Comparison of ENCODE assay signal across 22 mouse cellular contexts in the genomic region with DNA sequence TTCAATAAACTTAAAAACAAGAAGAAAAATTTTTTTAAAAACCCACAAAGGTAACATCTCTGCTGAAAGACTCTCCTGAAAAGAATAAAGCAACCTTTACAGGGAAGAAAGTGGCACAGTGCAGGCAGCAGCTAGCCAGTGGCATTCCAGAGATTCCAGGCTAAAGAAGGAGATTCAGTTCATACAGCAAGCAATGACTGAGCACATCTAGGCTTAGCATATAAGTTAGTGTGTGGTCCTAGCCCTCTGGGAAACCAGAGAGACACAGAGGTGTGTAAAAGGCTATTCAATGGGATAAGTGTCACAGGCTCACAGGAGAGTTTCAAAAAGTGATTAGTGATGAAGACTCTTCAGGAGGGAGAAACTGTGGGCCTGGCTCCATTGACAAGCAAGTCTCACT.
DNase-seq lines count a peak whose midpoint lies in the region; ATAC-seq and TF ChIP-seq lines count a peak whose summit lies in the region.
"Had no signal": no experiment of that assay in that cellular context is flagged by ENCODE, and none has a peak within 500 bp of the region (broad histone marks: within the 10 kb centered on the region; RNA-seq: fewer than 3 reads in every experiment).

No protein-coding gene starts in this region.

- TF ChIP-seq CTCF in midbrain, postnatal 0 days (IDR thresholded peaks at IDR 0.05), result no peak

- H3K36me3 ChIP-seq in forebrain, embryonic 10.5 days (replicated peaks), result no peaks in the 10 kb centered on the region
- no peaks in the 10 kb centered on the region for H3K36me3 ChIP-seq in forebrain, embryonic 12.5 days (replicated peaks)
- no peaks in the 10 kb centered on the region for H3K36me3 ChIP-seq in midbrain, embryonic 11.5 days (ENCODE audit: control insufficient read depth, insufficient read depth, low read length)
- H3K36me3 ChIP-seq in midbrain, postnatal 0 days (ENCODE audit: insufficient read depth, low read length), result no peaks in the 10 kb centered on the region
- H3K36me3 ChIP-seq in embryonic facial prominence, embryonic 11.5 days (replicated peaks; ENCODE audit: control insufficient read depth, insufficient read depth, low read depth, low read length), result no peaks in the 10 kb centered on the region
- H3K36me3 ChIP-seq in kidney, embryonic 14.5 days (ENCODE audit: control insufficient read depth, insufficient read depth, low read length), result no peaks in the 10 kb centered on the region
- H3K36me3 ChIP-seq: embryonic facial prominence, embryonic 12.5 days; heart, embryonic 13.5 days; liver, embryonic 15.5 days; neural tube, embryonic 13.5 days had no signal

- peaks cover 19% of the 10 kb centered on the region for H3K4me1 ChIP-seq in forebrain, embryonic 10.5 days
- H3K4me1 ChIP-seq in forebrain, embryonic 12.5 days, result peaks cover 7% of the 10 kb centered on the region; the same call in 1 of the 2 replicates
- peaks cover 5% of the 10 kb centered on the region; the same call in 1 of the 2 replicates for H3K4me1 ChIP-seq in midbrain, embryonic 11.5 days (ENCODE audit: control insufficient read depth, insufficient read depth, low read length)
- H3K4me1 ChIP-seq in midbrain, postnatal 0 days (ENCODE audit: insufficient read depth, low read length), result no peaks in the 10 kb centered on the region
- no peaks in the 10 kb centered on the region for H3K4me1 ChIP-seq in embryonic facial prominence, embryonic 11.5 days (ENCODE audit: control insufficient read depth, insufficient read depth, low read length)
- no peaks in the 10 kb centered on the region for H3K4me1 ChIP-seq in kidney, embryonic 14.5 days (ENCODE audit: control insufficient read depth, insufficient read depth, low read length)
- H3K4me1 ChIP-seq: liver, embryonic 15.5 days; neural tube, embryonic 13.5 days had no signal

- H3K4me3 ChIP-seq in forebrain, embryonic 10.5 days, result no peak overlapping the region
- no peak overlapping the region for H3K4me3 ChIP-seq in forebrain, embryonic 12.5 days (replicated peaks)
- H3K4me3 ChIP-seq in midbrain, embryonic 11.5 days (ENCODE audit: low read depth, low read length), result no peak overlapping the region
- H3K4me3 ChIP-seq in midbrain, postnatal 0 days (ENCODE audit: low read depth, low read length), result no peak overlapping the region
- H3K4me3 ChIP-seq in embryonic facial prominence, embryonic 11.5 days (ENCODE audit: low read depth, low read length), result no peak overlapping the region
- H3K4me3 ChIP-seq in kidney, embryonic 14.5 days (ENCODE audit: low read length), result no peak overlapping the region
- H3K4me3 ChIP-seq: embryonic facial prominence, embryonic 12.5 days; heart, embryonic 13.5 days; liver, embryonic 15.5 days; neural tube, embryonic 13.5 days had no signal

- H3K27ac ChIP-seq in forebrain, embryonic 10.5 days, result peak overlapping the region; percentile 63; the same call in 1 of the 2 replicates
- H3K27ac ChIP-seq in forebrain, embryonic 12.5 days, result no peak overlapping the region
- no peak overlapping the region for H3K27ac ChIP-seq in midbrain, embryonic 11.5 days (ENCODE audit: low read depth, low read length)
- no peak overlapping the region for H3K27ac ChIP-seq in midbrain, postnatal 0 days (ENCODE audit: low read depth, low read length)
- H3K27ac ChIP-seq in embryonic facial prominence, embryonic 11.5 days (replicated peaks; ENCODE audit: low read depth, low read length), result no peak overlapping the region
- H3K27ac ChIP-seq in kidney, embryonic 14.5 days (ENCODE audit: low read depth, low read length), result no peak overlapping the region
- H3K27ac ChIP-seq: embryonic facial prominence, embryonic 12.5 days; heart, embryonic 13.5 days; kidney, postnatal 0 days; liver, embryonic 15.5 days; neural tube, embryonic 13.5 days had no signal

- no peak overlapping the region for H3K9ac ChIP-seq in forebrain, embryonic 12.5 days
- no peak overlapping the region for H3K9ac ChIP-seq in midbrain, embryonic 11.5 days (ENCODE audit: low read length)
- H3K9ac ChIP-seq in midbrain, postnatal 0 days (replicated peaks; ENCODE audit: low read length, poor library complexity, severe bottlenecking), result no peak overlapping the region
- no peak overlapping the region for H3K9ac ChIP-seq in embryonic facial prominence, embryonic 11.5 days (replicated peaks; ENCODE audit: low read length)
- no peak overlapping the region for H3K9ac ChIP-seq in kidney, embryonic 14.5 days (ENCODE audit: low read depth, low read length)
- H3K9ac ChIP-seq: embryonic facial prominence, embryonic 12.5 days; heart, embryonic 13.5 days; liver, embryonic 15.5 days; neural tube, embryonic 13.5 days had no signal

- ATAC-seq in forebrain, embryonic 12.5 days (ENCODE audit: low FRiP score), result no peak
- peak; percentile 57 for ATAC-seq in midbrain, embryonic 11.5 days (ENCODE audit: low FRiP score)
- ATAC-seq in midbrain, postnatal 0 days (ENCODE audit: low FRiP score), result no peak
- no peak for ATAC-seq in embryonic facial prominence, embryonic 11.5 days (replicated peaks; ENCODE audit: insufficient number of reproducible peaks, low FRiP score, low TSS enrichment, low read depth)
- no peak for ATAC-seq in kidney, embryonic 14.5 days (ENCODE audit: low FRiP score, low TSS enrichment)
- ATAC-seq: CD4-positive, CD25-positive, alpha-beta regulatory T cell, adult 4 months; hindbrain, embryonic 16.5 days had no signal

- no peak overlapping the region for H3K4me2 ChIP-seq in forebrain, embryonic 12.5 days
- H3K4me2 ChIP-seq in midbrain, embryonic 11.5 days, result no peak overlapping the region
- H3K4me2 ChIP-seq in midbrain, postnatal 0 days (ENCODE audit: low read depth, low read length, poor library complexity, severe bottlenecking), result no peak overlapping the region
- H3K4me2 ChIP-seq in embryonic facial prominence, embryonic 11.5 days (ENCODE audit: low read depth, low read length), result no peak overlapping the region
- H3K4me2 ChIP-seq in kidney, embryonic 14.5 days (replicated peaks; ENCODE audit: low read depth, low read length), result no peak overlapping the region
- H3K4me2 ChIP-seq: embryonic facial prominence, embryonic 12.5 days; heart, embryonic 13.5 days; liver, embryonic 15.5 days; neural tube, embryonic 13.5 days had no signal

- peak; percentile 20 for DNase-seq in forebrain, embryonic 10.5 days (ENCODE audit: extremely low spot score, low spot score)
- DNase-seq in midbrain, embryonic 11.5 days (ENCODE audit: low spot score, missing footprints), result no peak
- DNase-seq in midbrain, postnatal 0 days (ENCODE audit: low spot score), result no peak
- peak; percentile 48 for DNase-seq in embryonic facial prominence, embryonic 11.5 days (ENCODE audit: low spot score)
- no peak for DNase-seq in liver
- DNase-seq in adrenal gland, adult 18-20 months (ENCODE audit: low spot score in 2 of 2), result no peak
- DNase-seq: adrenal gland, postnatal 14 days; cerebellum, adult 11 months; cerebellum, postnatal 10 days; heart, postnatal 36 days; kidney, adult 11 months; layer of hippocampus, postnatal 36 days; lung, postnatal 10 days had no signal

- no peaks in the 10 kb centered on the region for H3K27me3 ChIP-seq in forebrain, embryonic 10.5 days (ENCODE audit: poor library complexity, severe bottlenecking)
- no peaks in the 10 kb centered on the region for H3K27me3 ChIP-seq in forebrain, embryonic 12.5 days
- H3K27me3 ChIP-seq in midbrain, embryonic 11.5 days (ENCODE audit: control insufficient read depth, insufficient read depth, low read length), result no peaks in the 10 kb centered on the region
- no peaks in the 10 kb centered on the region for H3K27me3 ChIP-seq in midbrain, postnatal 0 days (ENCODE audit: insufficient read depth, low read length)
- no peaks in the 10 kb centered on the region for H3K27me3 ChIP-seq in embryonic facial prominence, embryonic 11.5 days (ENCODE audit: control insufficient read depth, insufficient read depth, low read length)
- no peaks in the 10 kb centered on the region for H3K27me3 ChIP-seq in kidney, embryonic 14.5 days (ENCODE audit: control insufficient read depth, insufficient read depth, low read length)
- H3K27me3 ChIP-seq: embryonic facial prominence, embryonic 12.5 days; heart, embryonic 13.5 days; liver, embryonic 15.5 days; neural tube, embryonic 13.5 days had no signal

- H3K9me3 ChIP-seq in forebrain, embryonic 10.5 days, result no peaks in the 10 kb centered on the region
- H3K9me3 ChIP-seq in forebrain, embryonic 12.5 days, result no peaks in the 10 kb centered on the region
- H3K9me3 ChIP-seq in midbrain, embryonic 11.5 days (ENCODE audit: control insufficient read depth, low read length), result no peaks in the 10 kb centered on the region
- no peaks in the 10 kb centered on the region for H3K9me3 ChIP-seq in midbrain, postnatal 0 days (ENCODE audit: low read length)
- no peaks in the 10 kb centered on the region for H3K9me3 ChIP-seq in embryonic facial prominence, embryonic 11.5 days (replicated peaks; ENCODE audit: control insufficient read depth, low read length)
- H3K9me3 ChIP-seq in kidney, embryonic 14.5 days (ENCODE audit: control insufficient read depth, low read length), result no peaks in the 10 kb centered on the region
- H3K9me3 ChIP-seq: embryonic facial prominence, embryonic 12.5 days; heart, embryonic 13.5 days; liver, embryonic 15.5 days; neural tube, embryonic 13.5 days had no signal

Comparison
In these comparisons a context has a peak if more than half of its experiments do, and no peak if none do; other contexts are left out.
1. DNase-seq: peak in forebrain, embryonic 10.5 days (single experiment) and embryonic facial prominence, embryonic 11.5 days (single experiment); none in midbrain, embryonic 11.5 days (single experiment), midbrain, postnatal 0 days (single experiment), liver (single experiment) and adrenal gland, adult 18-20 months (0 of 2).